Mouse (Mus musculus): ENCODE results near the gene Spocd1. TPM values are rescaled to one million over a fixed set of nuclear protein-coding genes. Genes with fewer than 3 reads are reported as not detected.
A peak's percentile ranks its signal among the peaks of the same experiment; 100 is the strongest.

Spocd1 gene
- total RNA-seq, 2 experiments from 2014 or later, result not detected

GRCm38 (mm10) chr4:129924694-129925093 is 4.4 kb upstream of the Spocd1 start:
- no peak for TF ChIP-seq CTCF (IDR thresholded peaks at IDR 0.05)
- H3K27ac ChIP-seq, result no peak overlapping the region; the same call in 1 of the 2 replicates
- intact Hi-C loops (cut with DNase I), result loop anchor here (5.0 kb wide), 1 partner anchor 47 kb away; no protein-coding TSS in a partner anchor
- no peak overlapping the region for H3K4me3 ChIP-seq
- no peak for DNase-seq

- DNase-seq, result peak; percentile 59
- Histone ChIP-seq H3K27ac (peak overlapping the region; percentile 92), H3K4me3 (peak overlapping the region; percentile 42)
- intact Hi-C loops (cut with DNase I), result loop anchor here (5.0 kb wide), 1 partner anchor 49 kb away; no protein-coding TSS in a partner anchor
- no peak for TF ChIP-seq CTCF (IDR thresholded peaks at IDR 0.05)
Observed at GRCm38 (mm10) chr4:129926544-129926943, 2.5 kb upstream of the Spocd1 start.

- no peak for DNase-seq
- Histone ChIP-seq H3K4me3 (no peak overlapping the region), H3K27ac (peak overlapping the region; percentile 92)
- no peak for TF ChIP-seq CTCF (IDR thresholded peaks at IDR 0.05)
- intact Hi-C loops (cut with DNase I), result loop anchor here (5.0 kb wide), 1 partner anchor 50 kb away; no protein-coding TSS in a partner anchor
Observed at GRCm38 (mm10) chr4:129927091-129927490, 2.0 kb upstream of the Spocd1 start.

- intact Hi-C loops (cut with DNase I), result loop anchor here (1.0 to 5.0 kb wide), 3 partner anchors 51 to 227 kb away; no protein-coding TSS in a partner anchor
- Histone ChIP-seq H3K27ac (peak overlapping the region; percentile 76), H3K4me3 (peak overlapping the region; percentile 66)
- no peak; the same call in 1 of the 2 replicates for TF ChIP-seq CTCF (IDR thresholded peaks at IDR 0.05)
- peak; percentile 91 for DNase-seq
Observed at GRCm38 (mm10) chr4:129928124-129928751, 811 bp upstream of the Spocd1 start.

GRCm38 (mm10) chr4:129933696-129934095 is 4.6 kb downstream of the Spocd1 start:
- TF ChIP-seq CTCF (IDR thresholded peaks at IDR 0.05), result no peak
- intact Hi-C loops (cut with DNase I), result no loop called here
- no peak for DNase-seq
- Histone ChIP-seq H3K4me3 (peak overlapping the region; percentile 28), H3K27ac (no peak overlapping the region)

GRCm38 (mm10) chr4:129934177-129934855 is 5.3 kb downstream of the Spocd1 start:
- no peak for DNase-seq
- no peak for TF ChIP-seq CTCF (IDR thresholded peaks at IDR 0.05)
- intact Hi-C loops (cut with DNase I), result no loop called here
- Histone ChIP-seq H3K4me3 (peak overlapping the region; percentile 28), H3K27ac (no peak overlapping the region)

GRCm38 (mm10) chr4:129951359-129951821 is 22.3 kb downstream of the Spocd1 start:
- intact Hi-C loops (cut with DNase I), result no loop called here
- no peak overlapping the region for H3K27ac ChIP-seq
- peak; percentile 69 for DNase-seq
- TF ChIP-seq CTCF (IDR thresholded peaks at IDR 0.05), result no peak
- no peak overlapping the region for H3K4me3 ChIP-seq

GRCm38 (mm10) chr4:129952241-129952810 is 23.3 kb downstream of the Spocd1 start:
- no peak for TF ChIP-seq CTCF (IDR thresholded peaks at IDR 0.05)
- Histone ChIP-seq H3K4me3 (no peak overlapping the region), H3K27ac (no peak overlapping the region)
- intact Hi-C loops (cut with DNase I), result no loop called here
- no peak for DNase-seq

- intact Hi-C loops (cut with DNase I), result no loop called here
- Histone ChIP-seq H3K27ac (no peak overlapping the region), H3K4me3 (no peak overlapping the region)
- no peak for TF ChIP-seq CTCF (IDR thresholded peaks at IDR 0.05)
- no peak for DNase-seq
Observed at GRCm38 (mm10) chr4:129954527-129954926, 25.5 kb downstream of the Spocd1 start.

- peak; percentile 62 for DNase-seq
- Histone ChIP-seq H3K4me3 (peak overlapping the region; percentile 69), H3K27ac (no peak overlapping the region)
- intact Hi-C loops (cut with DNase I), result loop anchor here (5.0 kb wide), 1 partner anchor 77 kb away; no protein-coding TSS in a partner anchor
- TF ChIP-seq CTCF (IDR thresholded peaks at IDR 0.05), result no peak
Observed at GRCm38 (mm10) chr4:129960180-129960944, 31.3 kb downstream of the Spocd1 start.

- no peak overlapping the region for H3K27ac ChIP-seq
- intact Hi-C loops (cut with DNase I), result no loop called here
- H3K4me3 ChIP-seq, result no peak overlapping the region
- no peak for TF ChIP-seq CTCF (IDR thresholded peaks at IDR 0.05)
- DNase-seq, result no peak
Observed at GRCm38 (mm10) chr4:129965294-129965693, 36.2 kb downstream of the Spocd1 start.

GRCm38 (mm10) chr4:129966201-129966600 is 37.2 kb downstream of the Spocd1 start:
- Histone ChIP-seq H3K27ac (no peak overlapping the region), H3K4me3 (no peak overlapping the region)

More at GRCm38 (mm10) chr4:129966201-129966600, 37.2 kb downstream of the Spocd1 start:
- no peak for TF ChIP-seq CTCF (IDR thresholded peaks at IDR 0.05)
- no peak for DNase-seq
- intact Hi-C loops (cut with DNase I), result no loop called here
